Mouse (Mus musculus) spleen, adult 10 weeks (tissue): ENCODE data around the gene Gm42669. TPM values are rescaled to one million over a fixed set of nuclear protein-coding genes. Genes with fewer than 3 reads are reported as not detected.

Source experiments
- polyA plus RNA-seq: library from polyadenylated mRNA; stranded (reverse); fragments of 350-450 nt; fragmentation: Illumina TruSeq; extraction: RNeasy Lipid Tissue Mini Kit (QIAGEN cat#74804); gene quantifications from one replicate; pipeline ENCODE4 v1.2.3, GENCODE M21; 2015; ENCODE audit warnings: low replicate concordance; ENCODE audit not compliant: insufficient read depth

The Gm42669 gene
- 0.23 TPM for polyA plus RNA-seq

GRCm38 (mm10) chr5:107507321-107507720, at the start of gene Gm42669:
TSS of gene Gm42669 (plus strand) at chr5:107507621.

GRCm38 (mm10) chr5:107534581-107534980, 27.2 kb downstream of the Gm42669 start, which contains the start of gene 1700028K03Rik:
TSS of gene 1700028K03Rik (plus strand) at chr5:107534709.

GRCm38 (mm10) chr5:107597301-107598077, 90.1 kb downstream of the Gm42669 start, which contains the start of the genes Rpap2 and Glmn:
TSS of gene Rpap2 (plus strand) at chr5:107597373.
TSS of gene Glmn (minus strand) at chr5:107597888.

Other genes with a start within 250 kb of the Gm42669 start
- 26.6 TPM for gene Tgfbr3, start 218.0 kb upstream of the Gm42669 start, polyA plus RNA-seq
- 1.6 TPM for gene Brdt, start 176.5 kb upstream of the Gm42669 start, polyA plus RNA-seq
- 1.1 TPM for gene Ephx4, start 104.9 kb upstream of the Gm42669 start, polyA plus RNA-seq
- not detected for gene Lpcat2b, start 76.1 kb upstream of the Gm42669 start, polyA plus RNA-seq
- gene Btbd8, start 69.6 kb upstream of the Gm42669 start, polyA plus RNA-seq: 9.1 TPM
- gene 1700028K03Rik, start 27.1 kb downstream of the Gm42669 start, polyA plus RNA-seq: 0.12 TPM
- gene Rpap2, start 89.8 kb downstream of the Gm42669 start, polyA plus RNA-seq: 22.7 TPM
- 26.7 TPM for gene Glmn, start 90.3 kb downstream of the Gm42669 start, polyA plus RNA-seq
- 4.6 TPM for gene Gfi1, start 218.4 kb downstream of the Gm42669 start, polyA plus RNA-seq